Mouse (Mus musculus) heart, embryonic 14.5 days (tissue): ENCODE results near the gene Gm14151. TPM values are rescaled to one million over a fixed set of nuclear protein-coding genes. Genes with fewer than 3 reads are reported as not detected.
"Not testable (repeated sequence)": the region's sequence is repeated elsewhere in the genome, so short reads cannot be mapped to it uniquely, and the experiment has no call there.

ENCODE experiments used
- ATAC-seq: fragments of 200-750 bp; cut with Nextera tagmentation; 2 replicates; pipeline ENCODE4 v1.8.0; 2017; ENCODE audit warnings: low read depth, moderate TSS enrichment; ENCODE audit not compliant: insufficient number of reproducible peaks, insufficient read depth, low FRiP score
- H3K27ac ChIP-seq, 2 experiments: fragments of 200-500 bp in 1 of 2; fragments of 300-500 bp in 1 of 2; sonication (generic) in 1 of 2; replicated peaks in 1 of 2; 2 replicates each; pipeline ENCODE4 v1.5.1; 2012 to 2014; ENCODE audit warnings: low read depth in 2 of 2, low read length in 2 of 2, control low read depth in 1 of 2, mild to moderate bottlenecking in 1 of 2, mixed read lengths in 1 of 2; ENCODE audit not compliant: control insufficient read depth in 1 of 2, insufficient read depth in 1 of 2
- H3K27me3 ChIP-seq: fragments of 300-500 bp; sonication (generic); 2 replicates; pipeline ENCODE4 v1.6.1; 2014; ENCODE audit warnings: mild to moderate bottlenecking, low read length, control low read depth; ENCODE audit not compliant: control insufficient read depth, insufficient read depth
- H3K36me3 ChIP-seq: fragments of 300-500 bp; sonication (generic); 2 replicates; pipeline ENCODE4 v1.6.1; 2014; ENCODE audit warnings: mild to moderate bottlenecking, control low read depth, low read length, mixed read lengths; ENCODE audit not compliant: control insufficient read depth, insufficient read depth
- H3K4me1 ChIP-seq, 2 experiments: fragments of 200-500 bp in 1 of 2; fragments of 300-500 bp in 1 of 2; sonication (generic) in 1 of 2; 2 replicates each; pipeline ENCODE4 v1.6.1; 2012 to 2014; ENCODE audit warnings: low read length in 2 of 2, control low read depth in 1 of 2, mixed read lengths in 1 of 2; ENCODE audit not compliant: control insufficient read depth in 2 of 2, insufficient read depth in 2 of 2
- H3K4me2 ChIP-seq: fragments of 300-500 bp; sonication (generic); 2 replicates; pipeline ENCODE4 v1.6.1; 2014; ENCODE audit warnings: mild to moderate bottlenecking, low read length
- H3K4me3 ChIP-seq, 2 experiments: fragments of 200-500 bp in 1 of 2; fragments of 300-500 bp in 1 of 2; sonication (generic) in 1 of 2; 2 replicates each; pipeline ENCODE4 v1.5.1; 2012 to 2014; ENCODE audit warnings: low read length in 2 of 2, mild to moderate bottlenecking in 2 of 2, control low read depth in 1 of 2, low read depth in 1 of 2, moderate library complexity in 1 of 2; ENCODE audit not compliant: control insufficient read depth in 1 of 2, insufficient read depth in 1 of 2
- H3K9ac ChIP-seq: fragments of 300-500 bp; sonication (generic); 2 replicates; pipeline ENCODE4 v1.6.1; 2014; ENCODE audit warnings: mild to moderate bottlenecking, low read length
- H3K9me3 ChIP-seq: fragments of 300-500 bp; sonication (generic); 2 replicates; pipeline ENCODE4 v1.6.1; 2016; ENCODE audit warnings: low read length, control low read depth; ENCODE audit not compliant: control insufficient read depth
- WGBS: fragments of 180-500 bp; shearing (Covaris S2); extraction: QIAGEN DNeasy Blood & Tissue Kit; methylation state at CpG from one replicate; pipeline ENCODE4 v1.1.7; 2014; 5-methylcytosine and 5-hydroxymethylcytosine counted together
- polyA plus RNA-seq: library from polyadenylated mRNA; unstranded; fragments of >200 nt; fragmentation: Nextera tagmentation; extraction: Ambion mirVana; gene quantifications from 2 replicates; pipeline ENCODE4 v1.2.1, GENCODE M21; 2014

Gm14151 gene
- not detected in 2 replicates for polyA plus RNA-seq

GRCm38 (mm10) chr2:151092250-151092649 is at the start of gene Gm14151:
TSS of gene Gm14151 (minus strand) at chr2:151092350.
- H3K27me3 ChIP-seq, H3K9ac ChIP-seq, H3K9me3 ChIP-seq, ATAC-seq, H3K27ac ChIP-seq, H3K4me3 ChIP-seq, H3K4me1 ChIP-seq, H3K4me2 ChIP-seq, H3K36me3 ChIP-seq: not testable (repeated sequence)
- no CpG with 5 or more reads among the region's 3 CpGs for WGBS

- not testable (repeated sequence) for H3K9me3 ChIP-seq, H3K4me2 ChIP-seq, H3K36me3 ChIP-seq, H3K4me3 ChIP-seq, ATAC-seq, H3K27me3 ChIP-seq, H3K27ac ChIP-seq, H3K9ac ChIP-seq, H3K4me1 ChIP-seq
- WGBS, result no CpG with 5 or more reads among the region's 3 CpGs
Measured at GRCm38 (mm10) chr2:151097945-151098344, 5.8 kb upstream of the Gm14151 start, which contains the start of gene Gm14147. TSS of gene Gm14147 (plus strand) at chr2:151098245.

- ATAC-seq, result no peak
- Histone ChIP-seq H3K27me3 (no peaks in the 10 kb centered on the region), H3K36me3 (no peaks in the 10 kb centered on the region), H3K27ac (no peak overlapping the region), H3K9me3 (no peaks in the 10 kb centered on the region), H3K9ac (no peak overlapping the region), H3K4me2 (no peak overlapping the region), H3K4me3 (no peak overlapping the region), H3K4me1 (no peaks in the 10 kb centered on the region)
- 61% methylated on average over 1 of the region's 1 CpGs for WGBS
Measured at GRCm38 (mm10) chr2:151056637-151057036, 35.5 kb downstream of the Gm14151 start.

GRCm38 (mm10) chr2:151040411-151040810 is 51.7 kb downstream of the Gm14151 start:
- H3K36me3 ChIP-seq, result no peaks in the 10 kb centered on the region
- no peak overlapping the region for H3K4me3 ChIP-seq
- no peak overlapping the region for H3K27ac ChIP-seq
- H3K9me3 ChIP-seq, result 0 out of 2 replicates have a peak, but pooled peaks cover 3% of the 10 kb centered on the region
- 72% methylated on average over 1 of the region's 1 CpGs for WGBS
- no peak overlapping the region for H3K4me2 ChIP-seq
- ATAC-seq, result no peak
- peaks cover 8 to 12% of the 10 kb centered on the region in 2 experiments; a peak in 3 of 4 replicates for H3K4me1 ChIP-seq
- H3K9ac ChIP-seq, result no peak overlapping the region
- H3K27me3 ChIP-seq, result no peaks in the 10 kb centered on the region

- H3K36me3 ChIP-seq, result no peaks in the 10 kb centered on the region; the same call in 1 of the 2 replicates
- H3K4me1 ChIP-seq, result peaks cover 8 to 12% of the 10 kb centered on the region in 2 experiments; a peak in 3 of 4 replicates
- 46% methylated on average over 8 of the region's 8 CpGs for WGBS
- peak overlapping the region; percentile 91 for H3K4me2 ChIP-seq
- peak overlapping the region; percentile 15 to 53; a peak in 3 of 4 replicates for H3K27ac ChIP-seq
- H3K9me3 ChIP-seq, result 0 out of 2 replicates have a peak, but pooled peaks cover 3% of the 10 kb centered on the region
- ATAC-seq, result no peak
- peak overlapping the region; percentile 97 for H3K9ac ChIP-seq
- H3K27me3 ChIP-seq, result no peaks in the 10 kb centered on the region
- peak overlapping the region; percentile 87 to 100 for H3K4me3 ChIP-seq
Measured at GRCm38 (mm10) chr2:151039726-151040125, 52.4 kb downstream of the Gm14151 start.

- Histone ChIP-seq H3K4me1 (peaks cover 8 to 12% of the 10 kb centered on the region in 2 experiments; a peak in 3 of 4 replicates), H3K4me3 (peak within 1 kb of the TSS; percentile 87 to 100)
- WGBS, result 1% methylated on average over 33 of the region's 34 CpGs
Measured at GRCm38 (mm10) chr2:151039232-151039695, 52.9 kb downstream of the Gm14151 start, which contains the start of the genes Ninl and Nanp. TSS of gene Ninl (minus strand) at chr2:151039382. TSS of gene Nanp (minus strand) at chr2:151039398.

GRCm38 (mm10) chr2:151038811-151039222 is 53.3 kb downstream of the Gm14151 start:
- peak overlapping the region; percentile 97 for H3K9ac ChIP-seq
- WGBS, result under 1% methylated on average over 30 of the region's 30 CpGs
- peaks cover 8 to 12% of the 10 kb centered on the region in 2 experiments; a peak in 3 of 4 replicates for H3K4me1 ChIP-seq
- peak overlapping the region; percentile 66 to 71 for H3K27ac ChIP-seq
- H3K4me2 ChIP-seq, result peak overlapping the region; percentile 91
- 0 out of 2 replicates have a peak, but pooled peaks cover 3% of the 10 kb centered on the region for H3K9me3 ChIP-seq
- H3K27me3 ChIP-seq, result no peaks in the 10 kb centered on the region
- peak overlapping the region; percentile 87 to 100 for H3K4me3 ChIP-seq
- H3K36me3 ChIP-seq, result no peaks in the 10 kb centered on the region; the same call in 1 of the 2 replicates
- peak; percentile 67 for ATAC-seq

More at GRCm38 (mm10) chr2:151039232-151039695, 52.9 kb downstream of the Gm14151 start, which contains the start of the genes Ninl and Nanp:
- H3K27me3 ChIP-seq, result no peaks in the 10 kb centered on the region
- H3K9ac ChIP-seq, result peak within 1 kb of the TSS; percentile 97
- H3K27ac ChIP-seq, result peak within 1 kb of the TSS; percentile 66 to 71
- peak within 1 kb of the TSS; percentile 91 for H3K4me2 ChIP-seq
- H3K36me3 ChIP-seq, result no peaks in the 10 kb centered on the region; the same call in 1 of the 2 replicates
- H3K9me3 ChIP-seq, result 0 out of 2 replicates have a peak, but pooled peaks cover 3% of the 10 kb centered on the region
- ATAC-seq, result peak; percentile 96
